Mouse (Mus musculus) T-helper 2 cell (primary cell): Measurements from ENCODE around the gene Il21r.

Source experiments
- in situ Hi-C: fragments of 300-600 bp; cut with MboI, MseI; formaldehyde crosslinking; loops from one replicate; pipeline ENCODE4 v1.15.1; 2025; ENCODE audit warnings: high pct_unique_total_duplicates

Gene Il21r

DNA sequence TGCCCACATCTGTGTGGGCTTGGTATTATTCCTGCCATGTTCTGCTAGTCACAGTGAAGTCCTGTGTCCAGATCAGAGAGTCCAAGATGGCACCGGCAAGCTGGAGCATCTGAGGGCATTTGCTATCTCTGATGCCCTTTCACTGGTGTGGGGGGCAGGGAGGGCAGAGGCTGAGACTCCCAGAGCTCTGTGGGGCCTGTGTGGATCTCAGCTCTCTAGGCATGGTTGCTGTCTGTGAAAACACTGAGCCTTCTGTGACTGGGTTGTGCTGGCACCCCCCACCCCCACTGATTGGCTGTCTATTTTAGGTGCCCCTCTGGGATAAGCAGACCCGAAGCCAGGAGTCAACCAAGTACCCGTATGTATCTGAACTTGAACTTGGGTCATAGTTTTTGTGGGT lies 28.4 kb upstream of the Il21r start:
- in situ Hi-C loops, result loop anchor here (5.0 kb wide), 1 partner anchor 103 kb away; no protein-coding TSS in a partner anchor

DNA sequence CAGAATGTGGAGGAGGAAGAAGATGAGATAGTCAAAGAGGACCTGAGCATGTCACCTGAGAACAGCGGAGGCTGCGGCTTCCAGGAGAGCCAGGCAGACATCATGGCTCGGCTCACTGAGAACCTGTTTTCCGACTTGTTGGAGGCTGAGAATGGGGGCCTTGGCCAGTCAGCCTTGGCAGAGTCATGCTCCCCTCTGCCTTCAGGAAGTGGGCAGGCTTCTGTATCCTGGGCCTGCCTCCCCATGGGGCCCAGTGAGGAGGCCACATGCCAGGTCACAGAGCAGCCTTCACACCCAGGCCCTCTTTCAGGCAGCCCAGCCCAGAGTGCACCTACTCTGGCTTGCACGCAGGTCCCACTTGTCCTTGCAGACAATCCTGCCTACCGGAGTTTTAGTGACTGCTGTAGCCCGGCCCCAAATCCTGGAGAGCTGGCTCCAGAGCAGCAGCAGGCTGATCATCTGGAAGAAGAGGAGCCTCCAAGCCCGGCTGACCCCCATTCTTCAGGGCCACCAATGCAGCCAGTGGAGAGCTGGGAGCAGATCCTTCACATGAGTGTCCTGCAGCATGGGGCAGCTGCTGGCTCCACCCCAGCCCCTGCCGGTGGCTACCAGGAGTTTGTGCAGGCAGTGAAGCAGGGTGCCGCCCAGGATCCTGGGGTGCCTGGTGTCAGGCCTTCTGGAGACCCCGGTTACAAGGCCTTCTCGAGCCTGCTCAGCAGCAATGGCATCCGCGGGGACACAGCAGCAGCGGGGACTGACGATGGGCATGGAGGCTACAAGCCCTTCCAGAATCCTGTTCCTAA lies 27.3 kb upstream of the Il21r start:
- in situ Hi-C loops, result loop anchor here (5.0 kb wide), 1 partner anchor 104 kb away; no protein-coding TSS in a partner anchor

GRCm38 (mm10) chr7:125576982-125577381 lies 26.2 kb upstream of the Il21r start:
- in situ Hi-C loops, result loop anchor here (5.0 kb wide), 1 partner anchor 105 kb away; no protein-coding TSS in a partner anchor

- in situ Hi-C loops, result loop anchor here (5.0 kb wide), 1 partner anchor 105 kb away; no protein-coding TSS in a partner anchor
These were observed 25.6 kb upstream of the Il21r start for GRCm38 (mm10) chr7:125577486-125578088.

DNA sequence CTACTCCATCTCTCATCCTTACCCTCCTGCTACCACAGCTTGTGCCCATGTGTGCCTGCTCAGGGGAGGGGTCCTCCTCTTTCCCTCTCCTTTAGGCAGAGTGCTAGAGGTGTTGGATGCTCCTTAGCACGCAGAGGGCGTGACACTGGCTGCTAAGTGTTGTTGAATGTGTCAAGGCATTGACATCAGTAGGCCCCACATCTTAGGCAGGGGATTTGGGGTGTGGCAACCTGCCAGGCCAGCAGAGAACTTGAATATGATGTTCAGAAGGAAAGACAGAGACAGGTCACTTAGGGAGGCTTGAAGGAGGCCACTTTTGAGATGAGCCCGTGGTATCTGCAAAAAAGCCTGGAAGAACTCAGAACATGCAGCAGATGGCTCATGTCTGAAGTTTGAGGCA lies 25.1 kb upstream of the Il21r start:
- in situ Hi-C loops, result loop anchor here (5.0 kb wide), 1 partner anchor 106 kb away; no protein-coding TSS in a partner anchor

DNA sequence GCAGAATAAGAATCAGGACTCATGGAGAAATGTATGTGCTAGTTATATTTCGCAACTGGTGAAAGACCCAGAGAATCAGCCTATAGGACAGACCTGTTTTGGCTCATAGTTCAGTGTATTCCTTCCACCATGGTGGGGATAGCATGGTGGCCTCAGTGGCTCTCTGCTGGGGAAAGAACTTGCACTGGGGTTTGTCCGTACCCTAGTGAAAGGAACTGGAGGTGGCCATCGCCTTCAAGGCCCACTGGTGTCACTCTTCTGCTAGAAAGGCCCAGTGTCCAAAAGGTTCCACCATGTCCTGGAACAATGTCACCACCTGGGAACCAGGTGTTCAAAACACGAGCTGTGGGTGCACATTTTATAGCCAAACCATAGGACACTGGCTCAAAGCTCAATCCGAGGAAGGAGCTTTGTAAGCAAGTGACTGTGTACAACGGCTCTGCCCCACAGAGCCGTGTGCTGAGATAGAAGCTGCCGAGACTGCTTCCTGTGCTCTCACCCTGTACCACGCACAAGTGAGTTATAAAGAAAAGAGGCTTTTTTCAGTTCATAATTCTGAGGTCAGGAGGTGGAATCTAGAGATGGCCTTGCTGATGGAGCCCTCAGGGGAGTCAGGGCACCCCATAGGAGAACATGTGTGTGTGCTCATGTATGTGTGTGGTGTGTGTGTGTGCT lies 23.5 kb upstream of the Il21r start:
- in situ Hi-C loops, result loop anchor here (5.0 kb wide), 1 partner anchor 107 kb away; no protein-coding TSS in a partner anchor

DNA sequence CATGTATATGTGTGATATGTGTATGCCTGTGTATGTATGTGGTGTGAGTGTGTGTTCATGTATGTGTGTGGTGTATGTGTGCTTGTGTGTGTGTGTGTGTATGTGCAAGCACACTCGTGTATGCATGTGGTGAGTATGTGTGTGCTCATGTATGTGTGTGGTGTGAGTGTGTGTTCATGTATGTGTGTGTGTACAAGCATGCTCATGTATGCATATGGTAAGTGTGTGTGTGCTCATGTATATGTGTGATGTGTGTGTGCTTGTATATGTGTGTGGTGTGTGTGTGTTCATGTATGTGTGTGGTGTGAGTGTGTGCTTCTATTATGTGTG lies 23.0 kb upstream of the Il21r start:
- in situ Hi-C loops, result no loop called here

DNA sequence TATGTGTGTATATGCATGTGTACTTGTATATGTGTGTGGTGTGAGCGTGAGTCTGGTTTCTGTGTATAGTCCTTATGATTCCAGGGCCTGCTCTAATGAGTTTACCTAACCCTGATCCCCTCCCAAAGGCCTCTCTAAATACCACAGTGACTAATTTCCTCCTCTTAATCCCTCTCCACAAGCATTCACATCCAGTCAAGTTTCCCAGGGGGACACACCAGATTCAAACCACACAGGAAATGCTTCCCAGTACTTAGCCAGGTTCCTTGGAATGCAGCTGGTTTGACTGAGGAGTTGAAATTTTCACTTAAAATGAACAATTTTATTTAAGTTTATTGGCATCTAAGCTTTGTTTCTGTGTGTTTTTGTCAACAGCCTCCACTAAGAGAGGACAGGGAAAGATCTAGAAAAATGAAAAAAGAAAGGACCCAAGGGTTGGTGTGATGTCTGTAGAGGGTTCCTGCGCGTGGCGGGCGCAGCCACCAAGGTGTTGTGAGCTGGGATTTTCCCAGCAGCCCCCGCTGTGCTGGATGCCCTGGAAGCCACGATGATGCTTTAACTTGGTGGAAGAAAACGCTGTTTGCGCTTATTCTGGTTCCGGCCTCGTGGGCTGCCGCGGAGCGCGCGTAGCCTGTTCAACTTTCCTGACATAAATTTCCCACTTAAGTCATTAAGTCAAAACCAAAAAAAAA lies 22.5 kb upstream of the Il21r start:
- in situ Hi-C loops, result no loop called here

DNA sequence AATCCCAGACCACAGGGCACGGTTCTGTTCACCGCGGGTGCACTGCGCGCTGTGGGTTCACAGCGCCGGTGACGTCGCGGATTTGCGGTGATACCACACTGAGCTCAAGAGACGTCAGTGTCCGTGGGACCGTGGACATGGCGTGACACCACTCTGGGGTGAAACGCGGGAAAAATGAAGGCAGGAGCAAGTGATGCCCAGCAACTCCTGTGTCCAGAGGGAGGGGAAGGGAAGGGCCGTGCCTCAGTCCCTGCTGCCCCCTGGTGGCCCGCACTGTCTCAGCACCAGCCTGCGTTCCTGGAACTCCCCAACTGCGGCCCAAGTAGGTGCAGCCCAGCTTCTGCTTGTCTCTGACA lies 21.9 kb upstream of the Il21r start:
- in situ Hi-C loops, result no loop called here

- in situ Hi-C loops, result no loop called here
These were observed 19.8 kb upstream of the Il21r start for GRCm38 (mm10) chr7:125583325-125584004.

GRCm38 (mm10) chr7:125584005-125584369 lies 19.2 kb upstream of the Il21r start:
- in situ Hi-C loops, result no loop called here

GRCm38 (mm10) chr7:125586355-125586754 lies 16.9 kb upstream of the Il21r start:
- in situ Hi-C loops, result no loop called here

DNA sequence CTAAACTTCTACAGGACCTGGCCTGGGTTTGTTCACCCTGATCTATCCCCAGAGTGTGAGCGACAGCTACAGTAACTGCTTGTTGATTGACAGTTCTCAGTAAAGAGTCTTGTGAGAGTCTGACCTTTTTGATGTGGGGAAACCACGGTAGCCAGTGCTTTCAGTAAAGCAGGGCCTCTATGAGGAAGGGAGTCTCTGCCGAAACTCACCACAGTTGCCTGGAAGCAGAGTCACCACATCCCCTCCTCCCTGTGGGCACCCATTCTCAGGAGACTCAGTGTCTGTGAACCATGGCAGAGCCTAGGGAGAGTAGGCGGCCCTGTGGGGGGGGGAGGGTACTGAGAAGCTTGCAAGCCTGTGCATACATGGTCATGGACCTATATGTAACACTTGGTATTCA lies 14.5 kb upstream of the Il21r start:
- in situ Hi-C loops, result no loop called here

- in situ Hi-C loops, result no loop called here
These were observed 13.3 kb upstream of the Il21r start for GRCm38 (mm10) chr7:125589896-125590295.

DNA sequence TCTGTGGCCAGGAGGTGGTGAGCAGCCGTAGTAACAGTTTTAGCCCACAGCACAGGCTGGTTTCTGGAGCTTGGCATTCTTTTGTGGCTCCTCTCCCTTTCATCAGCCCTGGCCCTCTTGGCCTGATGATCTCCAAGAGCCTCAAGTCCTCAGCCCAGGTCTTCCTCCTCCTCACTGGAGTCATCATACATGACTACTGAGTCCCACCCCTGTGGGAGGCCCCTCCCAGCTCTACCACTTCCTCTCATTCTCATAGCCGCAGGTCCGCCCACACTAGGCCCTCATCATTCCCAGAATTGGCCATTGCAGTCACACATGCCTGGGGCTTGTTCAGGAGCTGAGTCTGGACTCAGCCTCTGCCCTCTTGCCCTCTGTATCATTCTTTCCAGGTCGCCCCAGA lies 9.4 kb upstream of the Il21r start:
- in situ Hi-C loops, result no loop called here

DNA sequence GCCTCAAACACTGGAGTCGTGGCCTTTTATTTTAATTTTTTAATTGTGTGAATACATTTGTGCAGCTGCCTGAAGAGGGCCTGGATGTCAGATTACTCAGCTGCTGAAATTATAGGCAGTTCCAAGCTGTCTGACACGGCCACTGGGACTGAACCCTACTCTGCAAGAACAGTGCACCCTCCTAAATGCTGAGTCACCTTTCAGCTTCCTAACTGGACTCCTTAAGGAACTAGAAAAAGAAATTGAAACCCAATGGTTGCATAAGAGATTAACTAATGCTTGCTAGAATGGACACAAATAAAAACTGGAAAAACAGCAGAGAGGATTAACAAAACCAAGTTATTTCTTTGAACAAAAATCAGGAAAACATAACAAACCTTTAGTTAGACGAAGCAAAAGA lies 6.8 kb upstream of the Il21r start:
- in situ Hi-C loops, result no loop called here

DNA sequence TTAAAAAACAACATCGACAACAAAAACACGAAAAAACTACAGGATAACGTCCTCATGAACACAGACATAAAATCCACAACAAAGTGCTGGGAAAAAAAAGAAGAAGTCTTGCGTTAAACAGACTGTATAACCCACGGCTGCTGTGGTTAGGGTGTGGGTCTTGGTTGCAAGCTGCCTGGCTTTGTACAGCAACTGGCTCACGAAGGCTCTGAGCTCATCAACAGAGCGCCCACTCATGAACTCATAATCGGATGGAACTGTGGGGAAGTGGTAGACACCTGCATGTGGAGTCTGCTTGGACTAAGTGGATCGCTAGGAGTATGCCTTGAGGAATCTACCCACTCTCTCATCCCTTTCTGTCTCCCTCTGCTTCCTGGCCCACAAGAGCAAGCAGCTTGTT lies 6.1 kb upstream of the Il21r start:
- in situ Hi-C loops, result no loop called here

DNA sequence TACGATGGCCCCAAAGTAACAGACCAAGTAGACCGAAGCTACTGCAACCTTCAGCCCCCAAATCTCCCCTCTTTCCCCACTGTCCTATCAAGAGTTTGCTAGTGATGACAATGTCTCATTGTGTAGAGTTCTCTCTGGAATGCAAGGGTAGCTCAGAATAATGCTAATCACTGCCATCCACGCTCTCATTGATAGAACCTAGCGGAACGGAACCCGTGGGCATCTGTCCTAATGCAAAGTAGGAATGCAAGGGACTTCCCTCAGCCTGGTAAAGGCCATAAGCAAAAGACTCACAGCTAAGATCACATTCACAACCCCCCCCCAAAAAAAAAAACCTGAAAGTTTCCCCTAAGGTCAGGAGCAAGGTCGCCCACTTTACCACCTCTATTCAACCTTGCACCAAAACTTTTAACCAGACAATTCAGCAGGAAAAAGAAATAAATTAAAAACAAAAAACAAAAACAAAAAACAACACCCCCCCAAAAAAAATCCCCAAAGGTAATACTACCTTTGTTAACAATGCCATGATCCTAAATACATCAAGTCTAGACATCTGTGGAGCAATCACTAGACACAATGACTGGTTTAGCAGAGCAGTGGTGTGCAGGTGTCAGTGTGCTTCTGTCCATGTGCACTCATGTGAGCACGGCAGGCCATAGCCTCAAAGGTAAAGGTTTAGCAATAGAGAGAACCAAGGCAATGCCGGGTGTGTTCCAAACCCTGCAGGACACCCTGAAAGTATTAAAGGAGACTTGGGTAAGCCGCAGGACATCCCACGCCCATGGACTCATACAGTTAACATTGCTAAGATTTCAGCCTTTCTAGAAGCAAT lies 5.5 kb upstream of the Il21r start:
- in situ Hi-C loops, result no loop called here

GRCm38 (mm10) chr7:125599373-125599973 lies 3.8 kb upstream of the Il21r start:
- in situ Hi-C loops, result no loop called here

DNA sequence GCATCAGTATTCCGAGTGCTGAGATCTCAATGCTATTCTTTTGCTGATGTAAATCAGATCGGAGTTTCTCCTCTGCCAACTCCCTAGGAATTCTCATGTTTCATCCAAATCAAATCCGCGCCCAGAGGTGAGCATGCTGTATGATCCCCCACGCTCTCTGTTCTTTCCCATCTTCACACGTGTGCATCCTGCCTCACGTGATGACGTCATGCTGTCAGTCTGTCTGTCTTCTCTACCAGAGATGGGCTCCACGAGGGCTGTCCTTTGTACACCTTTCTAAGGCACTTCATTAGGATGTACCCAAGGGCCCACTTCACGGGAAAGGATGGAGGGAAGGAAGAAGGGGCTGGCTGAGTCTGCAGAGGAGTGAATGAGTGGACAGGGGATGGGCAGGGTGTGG lies 3.1 kb upstream of the Il21r start:
- in situ Hi-C loops, result no loop called here
